9 mouse cellular contexts compared by ENCODE assay signal in the genomic region with DNA sequence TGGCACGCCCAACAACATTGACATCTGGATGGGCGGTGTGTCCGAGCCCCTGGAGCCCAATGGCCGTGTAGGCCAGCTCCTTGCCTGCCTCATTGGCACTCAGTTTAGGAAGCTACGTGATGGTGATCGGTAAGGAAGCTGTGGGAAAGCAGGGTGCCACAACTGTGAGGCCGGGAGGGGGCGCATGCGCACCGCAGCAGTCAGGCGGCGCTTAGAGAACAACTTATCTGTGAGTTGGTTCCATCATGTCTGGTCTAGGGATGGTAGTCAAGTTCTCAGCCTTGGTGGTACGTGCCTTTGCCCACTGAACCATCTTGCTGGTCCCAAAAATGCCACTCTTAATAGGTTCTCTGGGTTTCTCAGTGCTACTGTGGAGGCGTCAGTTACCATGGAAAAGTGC. TPM values are rescaled to one million over a fixed set of nuclear protein-coding genes. Genes with fewer than 3 reads are reported as not detected.
DNase-seq lines count a peak whose midpoint lies in the region; ATAC-seq lines count a peak whose summit lies in the region.
"Had no signal": no experiment of that assay in that cellular context is flagged by ENCODE, and none has a peak within 500 bp of the region (broad histone marks: within the 10 kb centered on the region; RNA-seq: fewer than 3 reads in every experiment).

No protein-coding gene starts in this region.

- no peak overlapping the region for H3K9ac ChIP-seq in midbrain, embryonic 14.5 days (replicated peaks; ENCODE audit: low read length)

- H3K4me2 ChIP-seq in midbrain, embryonic 14.5 days (ENCODE audit: low read length), result no peak overlapping the region

- H3K9me3 ChIP-seq in midbrain, embryonic 14.5 days (ENCODE audit: control insufficient read depth, low read length), result no peaks in the 10 kb centered on the region

- H3K27me3 ChIP-seq in midbrain, embryonic 14.5 days (ENCODE audit: control insufficient read depth, insufficient read depth, low read length), result no peaks in the 10 kb centered on the region

- DNase-seq in frontal cortex, postnatal 25 days (ENCODE audit: low spot score in 2 of 2), result no peak
- DNase-seq in retina, postnatal 1 day, result peak; percentile 49
- DNase-seq in retina, embryonic 14.5 days (ENCODE audit: low spot score), result no peak
- DNase-seq in embryo, embryonic 9.5 days (ENCODE audit: extremely low spot score), result peak; percentile 32
- DNase-seq in midbrain, embryonic 14.5 days, result peak; percentile 57
- DNase-seq in adipocyte (ENCODE audit: low spot score), result no peak
- no peak for DNase-seq in natural killer cell, adult 2 months (ENCODE audit: low spot score in 2 of 2)

- no peak overlapping the region for H3K27ac ChIP-seq in midbrain, embryonic 14.5 days (replicated peaks; ENCODE audit: low read depth, low read length)

- no peaks in the 10 kb centered on the region for H3K4me1 ChIP-seq in midbrain, embryonic 14.5 days (ENCODE audit: control insufficient read depth, insufficient read depth, low read length)

- no peaks in the 10 kb centered on the region for H3K36me3 ChIP-seq in midbrain, embryonic 14.5 days (ENCODE audit: control insufficient read depth, insufficient read depth, low read length)

- 44% methylated on average over 14 of the region's 14 CpGs for WGBS in midbrain, embryonic 14.5 days

- peak; percentile 64; the same call in 1 of the 2 replicates for ATAC-seq in frontal cortex, adult (ENCODE audit: low TSS enrichment)
- ATAC-seq in midbrain, embryonic 14.5 days (ENCODE audit: low FRiP score, low TSS enrichment), result no peak

- H3K4me3 ChIP-seq in midbrain, embryonic 14.5 days (replicated peaks; ENCODE audit: low read depth, low read length), result no peak overlapping the region
- H3K4me3 ChIP-seq: megakaryocyte, embryonic 14.5 days had no signal

RNA-seq across cellular contexts. Expression of gene Mpo, which starts 9.2 kb away (rescaled TPM):
- polyA plus RNA-seq in midbrain, embryonic 14.5 days (2014; fragmentation: Nextera tagmentation; extraction: Ambion mirVana), result 0.47 TPM in 1 of 2 replicates, not detected in the other

RNA-seq across cellular contexts. Expression of gene Lpo, which starts 25.5 kb away (rescaled TPM):
- 1.3 and 1.7 TPM in 2 replicates for polyA plus RNA-seq in midbrain, embryonic 14.5 days (2014; fragmentation: Nextera tagmentation; extraction: Ambion mirVana)

RNA-seq across cellular contexts. Expression of gene Tspoap1, which starts 42.3 kb away (rescaled TPM):
- 54.5 and 63.4 TPM in 2 replicates for polyA plus RNA-seq in midbrain, embryonic 14.5 days (2014; fragmentation: Nextera tagmentation; extraction: Ambion mirVana)

RNA-seq across cellular contexts. Expression of gene Mks1, which starts 50.4 kb away (rescaled TPM):
- 9.8 and 12.6 TPM in 2 replicates for polyA plus RNA-seq in midbrain, embryonic 14.5 days (2014; fragmentation: Nextera tagmentation; extraction: Ambion mirVana)

Comparison
In these comparisons a context has a peak if more than half of its experiments do, and no peak if none do; other contexts are left out.
1. DNase-seq: peak in retina, postnatal 1 day (single experiment), embryo, embryonic 9.5 days (single experiment) and midbrain, embryonic 14.5 days (single experiment); none in frontal cortex, postnatal 25 days (0 of 2), retina, embryonic 14.5 days (single experiment), adipocyte (single experiment) and natural killer cell, adult 2 months (0 of 2).